Mouse (Mus musculus) hindbrain, embryonic 14.5 days (tissue): ENCODE data around the gene Timm10b. TPM values are rescaled to one million over a fixed set of nuclear protein-coding genes. Genes with fewer than 3 reads are reported as not detected.

ENCODE experiments used
- polyA plus RNA-seq: library from polyadenylated mRNA; unstranded; fragments of >200 nt; fragmentation: Nextera tagmentation; extraction: Ambion mirVana; gene quantifications from 2 replicates; pipeline ENCODE4 v1.2.1, GENCODE M21; 2014

Timm10b gene
- polyA plus RNA-seq, 1 experiment from 2014 or later = 154 TPM

Other genes with a start within 250 kb of the Timm10b start
- 39.0 and 42.2 TPM in 2 replicates for gene Fam160a2, start 240.0 kb upstream of the Timm10b start, polyA plus RNA-seq
- gene Cnga4, start 235.5 kb upstream of the Timm10b start, polyA plus RNA-seq = not detected in 2 replicates
- 3.8 and 4.0 TPM in 2 replicates for gene Cckbr, start 214.3 kb upstream of the Timm10b start, polyA plus RNA-seq
- gene Cavin3, start 157.8 kb upstream of the Timm10b start, polyA plus RNA-seq = 32.6 and 36.0 TPM in 2 replicates
- 95.9 and 106 TPM in 2 replicates for gene Smpd1, start 85.7 kb upstream of the Timm10b start, polyA plus RNA-seq
- 224 and 243 TPM in 2 replicates for gene Apbb1, start 58.4 kb upstream of the Timm10b start, polyA plus RNA-seq
- gene Hpx, start 39.9 kb upstream of the Timm10b start, polyA plus RNA-seq = 0.13 TPM in 1 of 2 replicates, not detected in the other
- 85.5 and 90.7 TPM in 2 replicates for gene Trim3, start 6.5 kb upstream of the Timm10b start, polyA plus RNA-seq
- gene Arfip2, start 360 bp downstream of the Timm10b start, polyA plus RNA-seq = 92.4 and 95.5 TPM in 2 replicates
- gene Gm45799, start 496 bp downstream of the Timm10b start, polyA plus RNA-seq = 20.5 and 21.7 TPM in 2 replicates
- gene Dnhd1, start 10.8 kb downstream of the Timm10b start, polyA plus RNA-seq = 1.1 and 2.0 TPM in 2 replicates
- 206 and 220 TPM in 2 replicates for gene Ilk, start 96.5 kb downstream of the Timm10b start, polyA plus RNA-seq
- gene Rrp8, start 97.3 kb downstream of the Timm10b start, polyA plus RNA-seq = 21.3 and 24.1 TPM in 2 replicates
- 128 and 140 TPM in 2 replicates for gene Taf10, start 104.3 kb downstream of the Timm10b start, polyA plus RNA-seq
- 48.2 and 51.6 TPM in 2 replicates for gene Tpp1, start 112.2 kb downstream of the Timm10b start, polyA plus RNA-seq
- 21.1 and 23.2 TPM in 2 replicates for gene Dchs1, start 147.6 kb downstream of the Timm10b start, polyA plus RNA-seq
- 164 and 208 TPM in 2 replicates for gene Mrpl17, start 171.0 kb downstream of the Timm10b start, polyA plus RNA-seq